Mouse (Mus musculus) mammary gland, adult 2 months (tissue): ENCODE data around the gene Dok3. TPM values are rescaled to one million over a fixed set of nuclear protein-coding genes. Genes with fewer than 3 reads are reported as not detected.

Source experiments
- polyA plus RNA-seq: library from polyadenylated mRNA; depleted of rRNA; stranded (reverse); fragments of >200 nt; gene quantifications from 2 replicates; pipeline ENCODE4 v1.2.3, GENCODE M21; 2012; ENCODE audit warnings: low replicate concordance; rRNA removed

The Dok3 gene
- polyA plus RNA-seq, result 39.2 and 137 TPM in 2 replicates

DNA sequence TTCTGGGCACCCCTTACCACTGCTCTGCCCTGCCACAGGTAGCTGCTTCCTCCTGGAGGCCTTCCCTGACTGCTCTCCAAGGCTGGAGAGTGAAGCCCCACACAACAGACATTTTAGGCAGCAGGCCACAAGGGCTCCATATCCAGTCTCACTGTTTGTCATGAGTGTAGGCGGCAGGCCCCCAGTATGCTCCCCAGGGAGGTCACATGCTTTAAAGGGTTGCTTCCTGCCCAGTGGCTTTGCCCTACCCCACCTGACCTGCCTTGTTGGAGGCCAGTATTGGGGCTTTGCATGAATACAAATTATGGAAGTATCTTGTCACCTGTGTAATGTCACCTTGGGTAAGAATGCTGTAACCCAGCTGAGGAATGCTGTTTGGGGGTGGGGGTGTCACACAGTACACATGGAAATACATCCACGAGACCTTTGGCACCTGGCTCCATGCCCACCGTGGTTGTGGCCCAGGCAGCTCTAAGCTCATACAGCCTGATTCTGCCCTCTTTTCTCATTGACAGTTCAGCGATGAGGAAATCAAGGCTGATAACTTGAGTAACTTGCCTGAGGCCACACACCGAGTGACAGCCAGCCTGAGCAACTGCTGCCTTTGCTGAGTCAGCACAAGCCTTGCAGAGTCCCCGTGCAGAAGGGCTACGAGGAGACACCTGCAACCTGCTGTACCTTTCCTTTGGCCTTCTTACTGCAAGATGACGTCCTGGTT is at the start of gene Dok3:
Gene Dok3, minus strand, starts transcription at position 99 of the 718 bp plus-strand sequence.

GRCm38 (mm10) chr13:55573432-55573831 is 44.3 kb upstream of the Dok3 start, which contains the start of gene Tmed9:
Gene Tmed9, plus strand, starts transcription at chr13:55573732.

DNA sequence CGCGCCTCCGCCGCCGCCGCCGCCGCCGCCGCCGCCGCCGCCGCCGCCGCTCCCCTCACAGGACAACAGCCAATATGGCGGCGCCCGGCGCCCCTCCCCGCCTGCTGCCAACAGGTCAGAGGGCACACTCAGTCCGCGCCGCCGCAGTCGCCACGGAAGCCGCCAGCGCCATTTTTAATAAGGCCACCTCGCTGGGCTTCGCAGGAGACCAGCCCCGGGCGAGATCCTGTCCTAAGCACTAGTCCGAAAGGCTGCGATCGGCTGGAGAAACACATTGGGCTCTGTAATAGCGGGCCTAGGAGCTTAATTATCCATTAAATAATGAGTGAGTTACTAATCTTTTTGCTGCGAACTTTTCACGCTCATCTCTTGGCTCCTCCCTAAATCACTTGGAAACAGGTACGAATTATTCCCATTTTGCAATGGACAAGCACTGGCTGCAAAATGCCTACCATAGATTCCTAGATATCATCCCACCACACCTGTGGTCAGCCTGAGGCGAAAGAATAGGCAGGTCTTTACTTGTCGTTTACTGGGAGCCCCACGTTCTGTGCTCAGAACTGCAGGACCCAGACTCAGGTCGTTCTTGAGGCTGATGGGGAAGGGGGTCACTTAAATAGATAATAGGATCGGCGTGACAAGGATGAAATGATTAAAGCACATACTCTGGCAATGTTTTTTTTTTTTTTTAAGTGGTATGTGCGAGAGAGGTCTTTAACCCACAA is 42.1 kb upstream of the Dok3 start, which contains the start of gene Fam193b:
Gene Fam193b, minus strand, starts transcription at position 94 of the 725 bp plus-strand sequence.

GRCm38 (mm10) chr13:55536194-55537175 is 7.4 kb upstream of the Dok3 start, which contains the start of gene Ddx41:
Gene Ddx41, minus strand, starts transcription at chr13:55536658.

GRCm38 (mm10) chr13:55513111-55513748 is 15.9 kb downstream of the Dok3 start, which contains the start of gene Pdlim7:
Gene Pdlim7, minus strand, starts transcription at chr13:55513676.

DNA sequence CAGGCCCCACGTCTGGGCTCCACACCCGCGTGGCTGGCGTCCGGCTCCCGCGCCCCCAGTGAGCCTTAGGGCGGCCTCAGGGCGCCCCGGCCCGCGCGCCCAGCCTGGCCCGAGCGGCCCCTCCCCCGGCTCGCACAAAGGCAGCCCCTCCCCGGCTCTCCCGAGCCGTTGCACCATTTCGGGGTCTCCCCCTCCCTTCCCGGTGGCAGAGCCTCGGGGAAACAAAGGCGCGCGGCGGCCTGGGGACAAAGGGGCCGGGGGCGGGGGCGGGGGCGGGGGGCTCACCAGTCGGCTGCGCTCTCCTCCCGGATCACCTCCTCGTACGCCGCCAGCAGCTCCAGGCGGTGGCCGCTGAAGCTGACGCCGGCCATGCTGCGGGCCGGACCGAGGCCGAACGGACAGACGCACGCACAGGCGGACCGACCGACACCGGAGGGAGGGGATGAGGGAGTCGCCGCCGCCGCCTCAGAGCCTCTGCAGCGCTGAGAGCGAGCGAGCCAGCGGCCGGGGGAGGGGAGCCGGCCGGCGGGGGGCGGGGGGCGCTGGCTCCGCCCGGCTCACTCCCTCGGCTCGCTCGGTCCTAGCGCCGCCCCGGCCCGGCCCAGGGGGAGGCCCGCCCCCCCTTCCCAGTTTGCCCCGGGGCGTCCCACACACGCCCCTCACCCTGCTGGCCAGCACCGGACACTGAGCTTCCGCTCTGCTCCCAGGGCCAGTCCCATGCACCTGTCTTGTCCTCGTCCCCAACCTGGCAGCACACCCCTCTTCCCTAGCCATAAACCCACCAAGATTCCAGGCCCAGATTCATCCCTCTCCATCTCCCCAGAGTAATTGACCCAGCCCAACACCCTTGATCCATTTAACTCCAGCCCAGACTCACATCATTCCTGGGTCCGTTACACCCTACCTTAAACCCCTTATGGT is 41.3 kb downstream of the Dok3 start, which contains the start of gene Dbn1:
Gene Dbn1, minus strand, starts transcription at position 534 of the 921 bp plus-strand sequence.

Other genes starting within 250 kb of the Dok3 start
- 248 and 369 TPM in 2 replicates for gene Prelid1, start 208.8 kb downstream of the Dok3 start, polyA plus RNA-seq
- gene Rab24, start 207.3 kb downstream of the Dok3 start, polyA plus RNA-seq, result 65.1 and 67.8 TPM in 2 replicates
- 2.5 and 5.3 TPM in 2 replicates for gene Mxd3, start 199.5 kb downstream of the Dok3 start, polyA plus RNA-seq
- 114 and 147 TPM in 2 replicates for gene Lman2, start 166.5 kb downstream of the Dok3 start, polyA plus RNA-seq
- gene Rgs14, start 159.6 kb downstream of the Dok3 start, polyA plus RNA-seq, result 17.6 and 42.7 TPM in 2 replicates
- 0.47 and 0.53 TPM in 2 replicates for gene Slc34a1, start 131.1 kb downstream of the Dok3 start, polyA plus RNA-seq
- gene Pfn3, start 114.1 kb downstream of the Dok3 start, polyA plus RNA-seq, result not detected in 2 replicates
- gene F12, start 102.5 kb downstream of the Dok3 start, polyA plus RNA-seq, result 0.16 and 3.2 TPM in 2 replicates
- gene Grk6, start 84.2 kb downstream of the Dok3 start, polyA plus RNA-seq, result 93.6 and 123 TPM in 2 replicates
- gene Prr7, start 65.0 kb downstream of the Dok3 start, polyA plus RNA-seq, result 5.0 and 42.2 TPM in 2 replicates
- gene Dbn1, start 41.2 kb downstream of the Dok3 start, polyA plus RNA-seq, result 54.6 and 75.0 TPM in 2 replicates
- gene Pdlim7, start 15.6 kb downstream of the Dok3 start, polyA plus RNA-seq, result 89.3 and 232 TPM in 2 replicates
- gene Ddx41, start 7.4 kb upstream of the Dok3 start, polyA plus RNA-seq, result 50.1 and 68.2 TPM in 2 replicates
- 111 and 142 TPM in 2 replicates for gene Fam193b, start 41.8 kb upstream of the Dok3 start, polyA plus RNA-seq
- 48.5 and 54.2 TPM in 2 replicates for gene Tmed9, start 44.4 kb upstream of the Dok3 start, polyA plus RNA-seq
- gene B4galt7, start 70.6 kb upstream of the Dok3 start, polyA plus RNA-seq, result 22.1 and 27.1 TPM in 2 replicates
- 13.8 and 18.4 TPM in 2 replicates for gene Caml, start 93.7 kb upstream of the Dok3 start, polyA plus RNA-seq
- 10.4 and 12.9 TPM in 2 replicates for gene Ddx46, start 105.7 kb upstream of the Dok3 start, polyA plus RNA-seq
- gene B230219D22Rik, start 163.8 kb upstream of the Dok3 start, polyA plus RNA-seq, result 20.9 and 35.0 TPM in 2 replicates
- 38.8 and 53.6 TPM in 2 replicates for gene Txndc15, start 185.4 kb upstream of the Dok3 start, polyA plus RNA-seq
- gene Pcbd2, start 198.1 kb upstream of the Dok3 start, polyA plus RNA-seq, result 13.1 and 17.9 TPM in 2 replicates